Mouse (Mus musculus) megakaryocyte progenitor cell, adult 5-6 weeks (primary cell): Measurements from ENCODE around the gene Kcnk5. TPM values are rescaled to one million over a fixed set of nuclear protein-coding genes. Genes with fewer than 3 reads are reported as not detected.

Source experiments
- ATAC-seq: replicated peaks from 2 replicates; pipeline ENCODE4 v1.8.0; 2016; ENCODE audit warnings: mild to moderate bottlenecking, moderate TSS enrichment, inconsistent platforms; ENCODE audit not compliant: poor library complexity
- total RNA-seq, 2 experiments: library from RNA; stranded (forward) in 1 of 2; stranded (reverse) in 1 of 2; fragments of 157-497, 149-512 nt in 1 of 2; fragments of 200-1000 nt in 1 of 2; gene quantifications; 2 replicates each; pipeline versions ENCODE4 v1.2.3 to v1.2.4; 2015 to 2017

The Kcnk5 gene
- total RNA-seq, 2 experiments from 2014 or later: 1.2 to 1.7 TPM

GRCm38 (mm10) chr14:20169251-20169650 is 12.4 kb downstream of the Kcnk5 start:
- peak; percentile 27; the same call in 1 of the 2 replicates for ATAC-seq

GRCm38 (mm10) chr14:20168478-20168877 is 13.1 kb downstream of the Kcnk5 start:
- peak; percentile 49; the same call in 1 of the 2 replicates for ATAC-seq

DNA sequence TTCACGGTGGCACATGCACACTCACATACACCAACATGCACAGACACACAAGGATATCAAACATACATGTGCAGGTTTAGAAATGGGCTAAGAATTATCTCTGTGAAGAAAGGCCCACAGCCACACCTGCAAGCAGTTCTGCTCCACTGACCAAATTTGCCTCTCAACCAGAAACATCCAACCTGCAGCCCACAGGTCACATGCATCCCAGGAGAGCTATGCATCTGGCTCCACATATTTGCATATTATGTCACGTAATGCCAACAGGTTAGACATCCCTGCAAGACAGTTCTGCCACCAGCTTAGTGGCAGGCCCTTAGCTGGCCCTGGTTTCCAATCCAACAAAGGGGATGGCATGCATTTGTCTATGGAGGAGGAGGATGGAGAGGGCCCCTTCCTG is 13.6 kb downstream of the Kcnk5 start:
- no peak for ATAC-seq

DNA sequence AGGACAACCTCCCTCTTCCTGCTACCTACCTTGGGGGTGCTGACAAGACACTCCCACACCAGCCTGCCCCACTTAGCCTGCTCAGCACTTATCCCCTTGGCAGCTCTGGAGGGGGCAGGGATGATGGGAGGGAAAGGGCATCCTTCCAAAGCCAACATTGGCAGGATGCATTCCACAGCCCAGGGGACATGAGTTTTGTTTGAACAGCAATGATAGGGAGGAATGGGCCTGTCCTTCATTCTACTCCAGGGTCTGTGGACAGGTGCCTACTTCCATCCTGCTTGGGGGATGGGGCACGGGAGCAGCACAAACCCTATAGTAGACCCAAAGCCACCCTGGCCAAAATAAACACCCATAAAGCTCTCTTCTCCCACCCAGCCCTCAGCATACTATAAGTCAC is 16.2 kb downstream of the Kcnk5 start:
- no peak for ATAC-seq

DNA sequence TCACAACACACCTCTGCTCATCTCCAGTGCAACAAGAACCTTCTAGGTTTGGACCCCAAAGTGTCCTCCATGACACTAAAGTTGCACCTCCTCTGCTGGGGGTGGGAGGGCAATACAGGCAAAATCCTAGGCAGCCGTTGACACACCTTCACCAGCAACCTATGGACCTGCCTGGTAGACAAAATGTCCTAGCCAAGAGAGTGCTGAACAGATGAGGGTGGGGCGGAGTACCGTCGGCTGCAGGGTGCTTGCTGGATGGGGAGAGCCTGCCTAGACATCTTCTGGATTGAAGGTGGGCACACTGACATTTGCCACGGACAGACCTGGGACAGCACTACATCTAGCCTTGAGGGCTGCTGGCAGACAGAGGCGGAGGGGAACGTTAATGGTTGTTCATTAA is 17.2 kb downstream of the Kcnk5 start:
- no peak for ATAC-seq

- ATAC-seq: peak; percentile 47
These were observed 18.9 kb downstream of the Kcnk5 start for GRCm38 (mm10) chr14:20162686-20163085.

DNA sequence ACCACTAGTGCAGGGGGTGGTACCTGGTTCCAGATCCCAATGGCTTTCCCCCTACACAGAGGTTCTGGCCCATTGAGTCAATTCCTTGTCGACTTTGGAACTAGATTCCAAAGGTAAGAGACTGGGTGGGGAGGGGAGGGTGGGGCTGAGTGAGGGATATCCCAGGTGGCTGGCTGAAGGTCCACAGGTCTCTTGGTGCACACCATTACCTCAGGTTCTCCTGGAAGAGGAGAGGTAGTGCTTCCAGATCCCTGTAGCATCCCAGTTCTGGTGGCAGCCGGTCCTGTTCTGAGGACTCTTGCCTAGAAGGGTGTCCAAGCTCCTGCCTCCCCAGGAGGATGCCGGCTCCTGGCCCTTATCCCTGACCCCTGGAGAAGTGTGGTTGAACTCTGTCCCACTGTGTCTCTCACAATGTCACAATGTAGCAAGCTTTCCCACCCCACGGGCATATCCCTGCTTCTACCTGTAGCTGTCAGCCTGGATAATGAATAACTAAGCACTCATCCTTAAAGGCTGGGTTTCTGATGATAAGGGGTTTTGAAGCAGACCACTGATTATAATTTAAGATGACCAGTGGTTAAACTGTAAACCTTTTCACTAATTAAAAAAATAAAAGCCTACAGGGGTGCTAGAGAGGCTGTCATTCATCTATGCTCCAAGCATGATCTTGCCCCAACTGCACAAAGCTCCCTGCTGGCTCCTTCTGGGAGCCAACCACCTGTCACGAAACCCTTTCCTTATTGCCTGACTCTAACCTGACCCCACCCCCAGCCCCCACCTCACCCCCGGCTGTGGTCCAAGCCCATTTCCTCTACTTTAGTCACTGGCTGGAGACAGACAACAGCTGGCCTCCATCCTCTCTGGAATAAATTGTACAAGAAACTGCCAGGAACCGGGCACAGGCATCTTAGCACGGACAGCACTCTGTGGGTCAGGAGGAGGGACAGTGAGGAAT is 22.6 kb downstream of the Kcnk5 start:
- no peak for ATAC-seq

- no peak for ATAC-seq
These were observed 24.0 kb downstream of the Kcnk5 start for GRCm38 (mm10) chr14:20157595-20157994.

DNA sequence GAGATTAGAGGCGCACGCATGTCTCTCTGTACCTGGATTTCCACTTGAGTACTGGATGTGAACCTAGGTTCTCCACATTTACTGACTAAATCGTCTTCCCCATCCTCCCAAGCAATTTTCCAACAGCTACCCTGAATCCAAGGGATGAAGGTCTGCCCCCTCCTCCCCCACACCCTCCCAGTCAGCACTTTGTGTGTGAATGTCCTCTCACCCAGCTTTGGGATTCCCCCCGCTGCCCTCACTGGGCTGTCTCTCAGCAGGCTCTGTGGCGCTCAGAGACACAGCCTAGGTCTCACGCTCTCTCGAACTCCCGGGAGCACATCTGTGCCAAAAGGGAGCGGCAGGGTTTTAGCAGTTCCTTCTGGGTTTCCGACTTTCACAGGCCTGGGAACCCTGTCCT is 25.9 kb downstream of the Kcnk5 start:
- ATAC-seq: no peak

DNA sequence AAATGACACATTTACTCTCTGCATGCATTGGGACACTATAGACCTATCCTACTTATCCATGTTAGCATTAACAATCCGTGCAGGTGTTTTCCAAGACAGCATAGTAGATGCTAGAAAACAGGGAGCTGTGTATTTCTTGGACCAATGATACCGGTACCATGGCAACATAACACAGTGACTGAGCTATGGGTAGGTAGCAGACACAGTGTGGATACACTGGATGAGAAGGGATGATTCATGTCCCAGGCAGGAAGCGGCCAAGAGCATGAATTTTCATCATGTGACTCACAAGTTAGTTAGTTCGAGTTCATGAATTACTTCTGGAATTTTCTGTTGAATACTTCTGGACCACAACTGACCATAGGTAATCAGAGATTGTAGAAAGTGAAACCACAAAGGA is 26.7 kb downstream of the Kcnk5 start:
- no peak for ATAC-seq

GRCm38 (mm10) chr14:20154245-20154644 is 27.4 kb downstream of the Kcnk5 start:
- ATAC-seq: 0 out of 2 replicates have a peak, but pooled peaks have one; percentile 23

DNA sequence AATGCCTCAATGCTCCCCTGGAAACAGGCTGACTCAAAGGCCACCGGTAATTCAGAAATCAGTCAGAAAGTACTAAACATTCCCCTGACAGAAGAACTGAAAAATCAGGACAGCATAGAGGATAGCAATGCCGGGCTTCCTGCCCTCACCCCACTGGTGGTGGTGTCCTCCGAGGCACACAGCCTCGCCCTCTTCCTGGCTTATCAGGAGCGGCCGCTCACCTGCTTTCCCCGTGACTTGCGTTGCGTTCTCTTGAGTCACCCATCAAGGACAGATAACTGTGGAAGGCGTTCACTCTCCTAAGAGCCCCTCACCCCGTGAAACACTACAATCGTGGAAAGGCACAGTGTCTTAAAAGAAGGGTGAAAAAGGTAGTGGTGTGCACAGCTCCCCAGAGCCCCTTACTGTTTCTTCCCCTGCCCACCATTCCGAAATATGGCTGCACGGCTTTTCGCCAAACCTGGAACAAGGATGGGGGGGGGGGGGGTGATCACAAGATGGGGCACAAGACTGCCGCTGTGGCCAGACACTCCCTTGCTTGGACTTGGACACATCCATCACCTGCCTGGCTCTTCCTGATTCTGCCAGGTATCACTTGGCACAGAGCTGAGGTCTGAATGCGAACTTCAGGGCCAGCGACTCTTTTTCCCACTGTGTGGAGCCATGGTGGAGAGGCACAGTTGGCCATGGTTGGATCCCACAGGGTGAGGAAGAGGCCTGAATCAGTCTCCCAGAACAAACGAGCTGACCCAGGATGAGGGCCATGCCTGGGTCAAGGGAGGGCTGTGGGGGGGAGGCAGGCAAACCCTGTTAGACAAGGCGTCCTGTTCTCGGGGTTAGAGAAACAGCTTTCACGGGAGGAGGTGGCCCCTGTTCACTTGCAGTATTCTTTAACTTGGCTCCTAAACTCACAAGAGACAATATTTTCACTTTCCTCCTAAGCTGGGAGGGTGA is 32.2 kb downstream of the Kcnk5 start:
- ATAC-seq: no peak

DNA sequence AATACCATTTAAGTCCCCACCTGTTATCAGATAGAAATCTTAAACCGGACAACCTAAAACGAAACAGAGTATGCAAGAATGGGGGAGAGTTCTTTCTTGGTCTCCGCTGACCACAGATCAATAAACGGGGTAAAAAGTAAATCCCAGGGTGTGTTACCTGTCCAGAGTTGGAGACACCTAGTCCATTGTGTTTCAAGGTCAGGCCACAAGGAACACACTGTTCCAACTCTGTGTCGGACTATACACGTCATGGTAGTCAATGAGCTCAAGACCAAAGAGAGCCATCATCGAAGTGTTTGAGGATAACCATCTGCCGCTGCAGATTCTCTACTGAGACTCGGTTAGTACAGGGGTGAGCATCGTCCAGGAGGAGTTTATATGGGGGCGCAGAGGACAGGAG is 33.1 kb downstream of the Kcnk5 start:
- no peak for ATAC-seq

- no peak for ATAC-seq
These were observed 33.8 kb downstream of the Kcnk5 start for GRCm38 (mm10) chr14:20147854-20148253.

DNA sequence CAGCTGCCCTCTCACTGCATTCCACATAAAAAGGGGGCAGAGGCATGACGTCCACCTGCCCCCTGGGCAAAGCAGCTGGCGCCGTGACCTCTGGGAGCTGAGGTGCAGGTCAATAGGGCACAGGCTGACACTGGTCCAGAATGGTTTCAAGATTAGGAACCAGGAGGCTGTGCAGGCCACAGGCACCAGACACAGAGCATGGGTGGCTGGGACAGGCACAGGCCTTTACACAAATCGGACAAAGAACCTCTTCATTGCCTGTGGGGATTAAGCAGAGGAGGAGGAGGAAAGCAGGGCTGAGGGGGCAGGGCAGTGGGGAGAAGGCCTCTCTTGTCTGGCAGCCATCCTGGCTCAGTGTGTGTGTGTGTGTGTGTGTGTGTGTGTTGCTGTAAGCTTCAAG is 37.5 kb downstream of the Kcnk5 start:
- ATAC-seq: no peak

DNA sequence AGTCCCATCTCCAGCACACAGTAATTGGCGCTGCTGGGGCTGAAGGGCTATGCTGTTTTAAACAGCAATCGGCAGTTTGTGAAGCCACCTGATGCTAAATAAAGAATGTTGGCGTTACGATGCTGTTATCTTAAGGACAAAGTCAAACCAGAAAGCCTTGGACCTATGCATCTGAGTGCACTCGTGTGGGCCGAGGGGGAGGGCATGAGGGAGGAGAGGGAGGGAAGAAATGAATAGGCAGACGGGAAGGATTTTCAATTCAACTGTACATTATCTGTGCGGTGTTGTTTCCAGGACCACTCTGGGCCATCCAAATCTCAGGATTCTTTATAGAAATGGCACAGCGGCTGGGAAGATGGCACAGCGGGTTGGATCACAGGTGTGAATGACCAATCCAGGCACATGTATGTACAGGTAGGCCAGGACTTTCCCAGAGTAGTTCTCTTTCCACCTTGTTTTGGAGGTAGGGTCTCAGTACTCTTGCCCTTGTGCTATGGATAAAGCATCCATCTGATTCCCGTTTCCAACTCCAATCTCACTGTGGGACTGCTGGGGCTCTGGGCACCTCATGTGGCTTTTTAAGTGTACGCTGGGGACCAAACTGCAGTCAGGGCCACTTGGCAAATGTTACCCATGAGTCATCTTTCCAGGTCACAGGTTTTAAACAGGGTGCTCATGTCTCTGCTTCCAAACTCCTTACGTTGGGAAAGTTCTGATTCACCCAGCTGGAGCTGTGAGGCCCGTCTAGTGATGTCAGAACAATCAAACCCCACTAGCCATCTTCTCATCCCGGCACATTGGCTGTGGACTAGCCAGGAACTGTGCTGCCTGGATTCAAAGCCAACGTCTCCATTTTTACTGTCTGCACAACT is 42.9 kb downstream of the Kcnk5 start, which contains the start of gene Saysd1:
Saysd1 (minus strand) TSS at position 51 of the 872 bp plus-strand sequence.
- ATAC-seq: no peak

DNA sequence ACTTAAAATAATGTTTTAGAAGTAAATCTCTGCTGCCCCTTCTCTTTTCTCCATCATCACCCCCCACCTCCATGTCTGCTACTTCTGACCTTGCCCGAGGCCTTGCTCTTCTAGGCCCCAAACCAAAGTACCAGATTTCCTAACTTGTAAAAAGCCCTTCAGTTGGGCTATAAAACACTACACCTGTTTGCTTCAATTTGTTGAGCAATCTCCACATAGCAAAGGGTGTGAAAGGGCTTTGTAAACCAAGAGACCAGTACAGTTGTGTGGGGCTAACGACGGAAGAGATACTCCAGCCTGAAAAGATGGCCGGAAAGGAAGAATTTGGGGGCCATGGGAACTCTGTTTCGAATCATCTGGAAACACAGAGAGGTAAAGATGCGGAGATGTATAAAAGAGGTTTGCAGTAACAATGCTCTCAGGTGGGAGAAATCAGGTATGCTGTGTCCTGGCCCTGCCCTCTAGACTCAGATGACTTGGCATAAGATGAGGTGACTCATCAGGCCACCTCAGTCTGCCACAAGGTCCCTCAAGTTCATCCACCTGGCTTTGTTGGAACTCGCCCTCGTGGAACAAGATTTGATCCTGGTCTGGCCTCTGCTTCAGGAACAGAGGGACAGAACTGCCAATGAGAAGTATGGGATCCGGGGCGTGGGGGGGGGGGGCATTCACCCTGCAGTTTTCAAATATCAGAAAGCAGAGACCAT is 46.5 kb downstream of the Kcnk5 start:
- no peak for ATAC-seq

DNA sequence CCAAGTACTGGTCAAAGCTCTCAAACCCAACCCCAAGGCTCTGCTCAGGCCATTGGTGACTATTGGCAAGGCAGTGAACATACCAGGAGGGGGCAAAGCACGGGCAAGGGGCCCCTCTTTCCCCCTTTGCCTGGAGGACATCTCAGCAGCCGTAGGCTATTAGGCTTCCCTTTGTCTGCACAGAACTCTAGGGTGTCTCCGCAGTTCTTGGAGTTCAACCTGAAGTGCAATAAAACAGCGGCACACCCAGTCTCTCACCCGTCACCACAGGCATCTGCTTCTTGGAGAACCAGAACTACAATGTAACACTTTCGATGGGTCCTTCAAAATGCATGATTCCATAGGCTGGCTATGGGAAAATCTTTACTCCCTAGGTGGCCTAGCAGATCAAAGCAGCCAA is 53.4 kb downstream of the Kcnk5 start:
- no peak for ATAC-seq

GRCm38 (mm10) chr14:20127406-20128087 is 54.1 kb downstream of the Kcnk5 start:
- no peak for ATAC-seq
